Mouse (Mus musculus) CD4-positive, CD25-positive, alpha-beta regulatory T cell, adult 2 months (primary cell): Measurements from ENCODE around the gene Chd2.
A peak's percentile ranks its signal among the peaks of the same experiment; 100 is the strongest.

Experiments
- DNase-seq: peaks from one replicate; pipeline ENCODE4 v3.0.0-alpha.2; 2012; ENCODE audit warnings: low read depth, low spot score

Gene Chd2

GRCm38 (mm10) chr7:73452187-73452808, 89.3 kb downstream of the Chd2 start:
- no peak for DNase-seq

DNA sequence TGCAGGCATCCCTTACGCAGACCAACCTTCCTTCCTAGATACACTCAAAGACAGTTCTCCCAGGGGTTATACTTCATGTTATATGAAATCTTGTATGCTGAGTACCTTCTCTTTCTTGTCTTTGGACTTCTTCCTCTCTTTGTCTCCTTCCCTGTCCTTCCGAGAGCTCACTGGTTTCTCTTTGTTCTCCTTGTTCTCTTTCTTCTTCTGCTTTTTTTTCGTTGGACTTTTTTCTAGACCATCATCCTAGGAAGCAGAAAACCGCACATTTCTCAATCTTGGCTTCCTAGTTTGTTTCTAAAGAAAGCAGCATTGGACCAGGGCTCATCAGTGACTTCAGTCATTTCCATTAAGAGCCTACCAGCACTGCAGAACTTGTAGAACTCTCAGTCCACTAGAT, 90.0 kb downstream of the Chd2 start:
- DNase-seq, result no peak

- no peak for DNase-seq
These were observed 99.4 kb downstream of the Chd2 start for GRCm38 (mm10) chr7:73442246-73442645.

DNA sequence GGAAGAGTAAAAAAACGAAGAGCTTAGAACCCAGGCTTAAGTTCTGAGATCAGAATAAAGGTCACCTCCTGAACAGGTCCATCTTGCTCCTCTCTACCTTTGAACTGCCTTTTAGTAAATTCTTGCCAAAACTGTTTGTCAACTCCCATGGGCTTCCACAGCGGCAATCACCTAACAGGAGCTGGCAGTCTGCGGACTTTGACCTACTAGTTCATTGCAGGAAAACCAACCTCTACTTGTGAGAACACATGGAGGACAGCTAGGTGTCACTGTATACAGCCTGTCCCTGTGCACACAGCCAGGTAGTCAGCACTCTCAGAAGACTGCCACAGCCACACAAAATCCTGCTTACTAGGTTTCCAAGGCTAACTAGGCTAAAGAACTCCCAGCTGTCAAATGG, 99.8 kb downstream of the Chd2 start:
- DNase-seq, result no peak

GRCm38 (mm10) chr7:73435685-73436084, 105.9 kb downstream of the Chd2 start:
- peak; percentile 45 for DNase-seq

GRCm38 (mm10) chr7:73434336-73434677, 107.3 kb downstream of the Chd2 start:
- DNase-seq, result no peak

GRCm38 (mm10) chr7:73433637-73434335, 107.8 kb downstream of the Chd2 start:
- no peak for DNase-seq

DNA sequence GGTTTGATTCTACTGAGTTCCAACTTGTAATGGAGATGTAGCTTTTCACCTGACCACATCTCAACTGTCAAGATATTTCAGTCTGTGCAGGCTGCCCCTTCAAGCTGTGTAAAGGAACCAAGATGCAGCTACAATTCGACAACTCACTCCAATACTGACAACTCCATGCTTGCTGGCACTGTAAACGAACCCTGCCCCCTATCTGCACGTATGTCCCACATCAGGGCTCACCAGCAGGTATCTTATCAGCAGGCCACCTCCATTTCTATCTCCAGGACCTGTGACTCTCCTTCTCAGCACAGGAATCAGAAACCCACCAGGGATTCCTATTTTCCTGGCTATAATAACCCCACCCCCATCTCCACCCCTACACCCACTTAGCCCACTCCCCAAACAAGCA, 113.1 kb downstream of the Chd2 start:
- no peak for DNase-seq

GRCm38 (mm10) chr7:73427794-73428193, 113.8 kb downstream of the Chd2 start:
- no peak for DNase-seq

DNA sequence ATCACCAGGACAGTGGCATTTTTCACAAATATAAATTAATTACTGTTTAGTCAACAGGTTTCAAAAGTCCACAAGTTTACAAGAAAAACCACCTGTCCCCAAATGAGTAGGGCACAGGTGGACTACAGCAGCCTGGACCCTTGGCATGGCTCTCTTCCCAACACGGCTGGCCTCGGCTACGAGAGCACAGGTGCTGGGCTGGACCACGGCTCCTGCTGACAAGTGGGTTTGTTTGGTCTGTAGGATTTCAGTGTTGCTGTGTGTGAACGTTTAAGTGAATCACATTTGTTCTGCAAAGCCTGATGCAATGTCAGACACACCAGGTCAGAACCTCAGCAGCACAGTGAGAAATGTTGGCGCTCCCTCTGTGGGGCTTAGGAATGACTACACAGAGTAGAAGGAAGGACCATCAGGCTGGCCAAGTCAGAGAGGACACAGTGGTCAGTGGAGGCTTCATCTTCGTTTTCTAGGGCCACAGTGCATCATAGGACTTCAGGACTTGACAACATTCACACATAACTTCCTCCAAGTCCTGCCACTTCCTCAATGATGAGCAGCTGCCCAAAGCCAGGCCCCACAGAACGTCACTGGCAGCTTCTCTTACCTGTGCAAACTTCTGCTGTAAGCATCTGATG, 114.8 kb downstream of the Chd2 start:
- DNase-seq, result no peak

DNA sequence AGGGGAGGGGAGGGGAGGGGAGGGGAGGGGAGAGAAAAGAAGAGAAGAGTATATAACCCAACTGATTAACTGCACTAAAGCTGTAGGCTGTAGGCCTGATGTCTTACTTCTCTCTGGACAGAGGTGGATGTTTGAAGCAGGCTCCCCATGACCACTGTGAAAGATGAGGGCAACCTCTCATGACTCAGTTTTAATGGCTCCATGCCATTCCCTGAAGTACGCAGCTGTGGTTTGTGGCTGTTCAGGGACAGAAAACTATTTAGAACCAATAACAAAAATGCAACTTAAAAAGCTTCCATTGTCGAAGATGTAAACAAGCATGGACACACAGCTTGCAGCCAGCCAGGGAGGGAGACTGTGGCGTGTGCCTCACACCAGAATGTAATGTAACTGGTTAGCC, 115.4 kb downstream of the Chd2 start:
- no peak for DNase-seq

GRCm38 (mm10) chr7:73425451-73425850, 116.2 kb downstream of the Chd2 start:
- DNase-seq, result no peak

- DNase-seq, result no peak
These were observed 116.9 kb downstream of the Chd2 start for GRCm38 (mm10) chr7:73424705-73425104.

DNA sequence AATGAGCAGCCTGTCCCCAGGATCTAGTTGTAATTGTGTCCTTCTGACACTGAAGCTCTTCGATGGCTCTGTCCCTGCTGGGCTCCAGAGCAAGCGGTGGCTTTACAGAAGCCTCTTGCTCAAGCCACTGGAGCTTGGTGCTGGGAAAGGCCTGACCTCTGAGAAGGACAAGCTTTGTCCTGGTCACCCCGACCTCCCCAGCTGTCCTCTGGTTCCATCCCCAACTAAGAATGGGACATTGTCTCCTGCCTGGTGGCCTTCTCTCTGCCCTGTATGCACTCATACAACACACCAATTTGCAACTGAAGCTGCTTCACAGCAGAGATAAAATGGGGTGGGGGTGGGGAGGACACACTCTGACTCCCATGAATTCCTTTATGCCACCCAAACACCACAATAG, 117.4 kb downstream of the Chd2 start:
- DNase-seq, result no peak

DNA sequence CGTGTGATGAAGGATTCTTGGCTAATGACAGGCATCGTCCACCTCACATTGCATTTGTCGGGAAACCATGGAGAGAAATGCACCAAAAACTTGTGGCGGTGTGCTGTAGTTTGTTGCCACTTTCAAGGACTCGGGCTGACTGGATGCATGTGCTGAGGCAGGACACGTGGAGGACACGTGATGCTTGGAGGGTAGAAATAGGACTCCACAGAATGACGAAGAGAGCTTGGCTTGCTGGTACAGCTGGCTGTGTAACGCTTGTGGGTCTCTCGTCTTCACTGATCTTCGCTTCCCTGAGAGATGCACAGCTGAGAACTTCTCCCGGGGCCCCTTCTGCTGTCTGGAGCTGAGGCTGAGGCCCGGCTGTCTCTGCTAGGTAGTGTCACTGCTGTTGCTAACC, 118.4 kb downstream of the Chd2 start:
- DNase-seq, result no peak

GRCm38 (mm10) chr7:73422223-73423113, 119.2 kb downstream of the Chd2 start:
- peak; percentile 80 for DNase-seq

DNA sequence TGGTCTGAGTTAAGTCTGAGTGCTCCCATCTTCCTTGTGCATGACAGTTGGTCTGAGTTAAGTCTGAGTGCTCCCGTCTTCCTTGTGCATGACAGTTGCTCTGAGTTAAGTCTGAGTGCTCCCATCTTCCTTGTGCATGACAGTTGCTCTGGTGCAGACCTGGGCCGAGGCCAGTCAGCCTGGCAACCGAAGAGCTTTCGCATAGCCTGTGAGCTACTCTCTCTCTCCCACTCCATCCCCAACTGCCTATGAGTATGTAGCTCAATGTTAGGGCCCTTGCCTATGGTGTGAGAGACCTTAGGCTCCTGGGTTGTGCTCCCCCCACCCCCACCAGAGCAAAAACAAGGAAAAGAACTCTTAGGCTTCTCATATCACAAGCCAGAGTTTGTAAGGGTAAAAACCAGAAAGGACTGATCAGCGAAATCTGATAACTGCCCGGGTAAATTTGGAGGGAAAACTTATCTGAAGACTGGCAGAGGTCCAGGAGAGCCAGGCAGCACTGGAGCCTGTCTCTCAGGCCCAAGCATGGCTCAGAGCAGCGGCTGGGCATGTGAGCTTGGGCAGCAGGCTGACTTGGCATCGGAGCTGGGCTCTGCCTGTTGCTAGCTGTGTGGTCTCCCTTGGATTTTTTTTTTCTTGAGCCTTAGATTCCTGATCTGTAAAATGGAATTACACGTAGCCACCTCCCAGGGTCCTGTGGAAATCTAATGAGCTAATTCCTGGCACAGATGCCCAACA, 120.2 kb downstream of the Chd2 start:
- no peak for DNase-seq

DNA sequence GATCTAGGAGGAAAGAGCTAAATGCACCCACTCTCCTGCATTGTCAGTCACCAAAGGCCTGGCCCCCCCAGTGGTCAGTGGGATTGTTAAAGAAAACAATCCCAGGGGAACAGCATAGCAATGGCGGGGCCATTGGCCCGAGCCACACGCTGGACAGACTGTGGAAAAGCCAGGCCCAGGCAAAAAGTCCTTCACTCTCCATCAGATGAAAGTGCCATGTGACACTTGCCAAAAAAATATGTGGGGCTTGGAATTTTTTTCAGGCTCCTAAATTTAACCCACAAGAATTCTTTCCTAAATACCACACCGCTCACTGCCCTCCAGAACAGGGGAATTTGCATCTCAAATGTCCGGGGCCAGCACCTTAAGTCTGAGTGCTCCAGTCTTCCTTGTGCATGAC, 120.8 kb downstream of the Chd2 start:
- no peak for DNase-seq

- DNase-seq, result no peak
These were observed 122.3 kb downstream of the Chd2 start for GRCm38 (mm10) chr7:73419375-73419774.

- no peak for DNase-seq
These were observed 127.4 kb downstream of the Chd2 start for GRCm38 (mm10) chr7:73414192-73414591.

DNA sequence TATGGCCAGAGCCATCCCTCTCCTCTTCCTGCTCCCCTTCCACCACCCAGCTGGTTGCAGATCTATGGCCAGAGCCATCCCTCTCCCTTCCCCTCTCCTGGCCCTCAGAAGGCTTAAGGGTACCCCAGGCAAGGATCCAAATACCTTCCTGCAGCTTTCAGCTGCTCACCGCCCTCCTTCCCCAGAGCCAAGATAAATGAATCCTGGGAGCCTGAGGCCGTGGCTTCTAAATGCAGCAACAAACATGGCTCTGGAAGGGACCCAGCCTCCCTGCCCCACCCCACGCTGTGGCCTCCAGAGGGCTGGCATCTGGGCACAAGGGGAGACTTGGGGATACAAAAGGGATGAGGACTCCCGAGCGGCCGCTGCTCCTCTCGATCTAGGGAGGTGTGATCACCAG, 129.2 kb downstream of the Chd2 start:
- DNase-seq, result no peak

- no peak for DNase-seq
These were observed 129.6 kb downstream of the Chd2 start for GRCm38 (mm10) chr7:73411986-73412385.
